Mouse (Mus musculus): ENCODE measurements around the gene Dda1.
A peak's percentile ranks its signal among the peaks of the same experiment; 100 is the strongest.
"Not testable (repeated sequence)": the region's sequence is repeated elsewhere in the genome, so short reads cannot be mapped to it uniquely, and the experiment has no call there.

Gene Dda1

DNA sequence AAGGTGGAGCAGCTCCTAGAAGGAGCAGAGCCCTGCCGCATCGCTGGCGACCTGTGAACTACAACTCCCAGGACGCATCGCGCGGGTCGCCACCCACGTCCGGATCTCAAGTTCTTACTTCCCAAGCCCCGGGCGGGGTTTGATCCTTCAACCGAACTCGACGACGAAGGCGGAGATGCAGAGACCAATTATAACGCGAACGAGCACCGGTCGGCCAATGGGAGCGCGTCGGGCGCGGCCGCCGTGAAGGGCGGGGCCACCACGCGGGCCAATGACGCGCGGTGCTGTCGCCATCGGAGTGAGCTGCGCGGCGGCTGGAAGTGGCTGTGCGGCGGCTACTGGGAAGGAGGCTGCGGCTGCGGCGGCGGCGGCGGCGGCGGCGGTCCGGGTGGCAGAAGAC, at the start of gene Dda1:
Dda1 (plus strand) TSS at position 284 of the 400 bp plus-strand sequence.
- peak; percentile 94 for DNase-seq (ENCODE audit: low read depth, low spot score)

DNA sequence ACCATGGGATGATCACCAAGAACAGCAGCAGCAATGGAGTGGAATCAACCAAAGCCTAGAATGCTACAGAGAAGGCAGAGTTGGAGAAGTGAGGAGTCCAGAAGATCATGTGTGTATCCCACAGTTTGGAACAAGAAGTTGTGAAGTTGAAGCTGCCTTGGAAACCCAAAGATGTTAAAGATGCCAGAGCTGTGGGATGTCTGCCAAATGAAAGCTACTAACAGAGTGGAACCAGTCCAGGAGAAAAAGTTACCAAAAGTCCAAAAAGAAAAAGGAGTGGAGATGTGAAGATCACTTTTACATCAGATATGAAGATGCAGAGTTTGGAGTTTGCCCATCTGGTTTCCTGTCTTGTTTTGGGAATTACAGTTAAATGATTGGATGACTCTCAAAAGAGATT, 46.9 kb upstream of the Dda1 start:
- DNase-seq (ENCODE audit: low read depth, low spot score): no peak

DNA sequence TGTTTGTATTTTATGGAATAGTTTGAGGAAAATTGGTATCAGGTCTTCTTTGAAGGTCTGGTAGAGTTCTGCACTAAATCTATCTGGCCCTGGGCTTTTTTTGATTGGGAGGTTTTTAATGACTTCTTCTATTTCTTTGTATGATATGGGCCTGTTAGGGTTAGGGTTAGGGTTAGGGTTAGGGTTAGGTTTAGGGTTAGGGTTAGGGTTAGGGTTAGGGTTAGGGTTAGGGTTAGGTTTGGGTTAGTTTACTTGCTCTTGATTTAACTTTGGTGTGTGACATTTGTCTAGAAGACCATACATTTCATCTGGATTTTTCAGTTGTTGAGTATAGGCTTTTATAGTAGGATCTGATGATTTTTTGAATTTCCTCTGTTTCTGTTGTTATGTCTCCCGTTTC, 36.1 kb upstream of the Dda1 start:
- not testable (repeated sequence) for DNase-seq (ENCODE audit: low read depth, low spot score)

DNA sequence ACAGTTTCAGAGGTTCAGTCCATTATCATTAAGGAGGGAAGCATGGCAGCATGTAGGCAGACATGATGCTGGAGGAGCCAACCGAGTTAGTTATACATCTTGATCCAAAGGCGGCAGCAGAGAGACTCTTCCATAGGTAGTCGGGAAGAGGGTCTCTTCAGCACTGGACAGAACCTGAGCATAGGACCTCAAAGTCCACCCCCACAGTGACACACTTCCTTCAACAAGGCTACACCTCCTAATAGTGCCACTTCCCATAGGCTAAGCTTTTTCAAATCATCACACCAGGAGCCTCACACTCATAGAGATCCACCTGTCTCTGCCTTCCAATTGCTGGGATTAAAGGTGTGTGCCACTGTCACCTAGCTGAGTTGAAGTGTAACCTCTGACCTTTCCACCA, 32.0 kb upstream of the Dda1 start:
- DNase-seq (ENCODE audit: low read depth, low spot score): no peak

DNA sequence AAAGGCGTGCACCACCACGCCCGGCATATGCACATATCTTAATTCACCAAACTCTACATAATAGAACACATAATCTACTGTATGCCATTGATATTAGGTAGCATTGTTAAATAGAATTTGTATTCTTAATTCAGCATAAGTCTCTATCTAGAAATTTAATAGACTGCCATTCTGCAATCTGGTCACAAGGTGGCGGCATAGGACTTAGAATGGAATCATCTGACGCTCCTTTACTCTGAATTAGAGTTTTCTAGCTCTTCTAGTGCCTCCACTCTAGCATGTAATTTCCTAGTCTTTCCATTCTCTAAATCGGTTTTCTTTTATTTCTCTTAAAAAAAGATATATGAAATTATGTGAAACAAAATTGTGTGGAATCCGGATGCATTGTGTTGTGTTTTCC, 27.6 kb upstream of the Dda1 start:
- peak; percentile 44 for DNase-seq (ENCODE audit: low read depth, low spot score)

DNA sequence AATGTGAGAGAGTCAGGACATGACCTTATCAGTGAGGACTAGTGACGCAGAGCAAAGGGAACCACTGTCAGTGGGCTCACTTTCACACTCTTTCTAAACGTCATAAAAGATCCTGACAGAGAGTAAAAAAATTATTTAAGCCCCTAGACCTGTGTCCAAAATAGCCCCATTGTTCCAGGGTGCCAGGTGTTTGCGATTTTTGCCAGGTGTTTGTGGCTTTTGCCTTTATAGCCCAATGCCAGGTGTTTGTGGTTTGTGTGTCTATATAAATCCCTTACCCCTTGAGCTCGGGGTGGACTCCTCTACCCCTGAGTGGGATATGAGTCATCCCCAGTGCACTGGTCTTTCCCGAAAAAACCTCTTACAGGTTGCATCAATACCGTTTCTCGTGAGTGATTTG, 23.9 kb upstream of the Dda1 start:
- no peak for DNase-seq (ENCODE audit: low read depth, low spot score)

DNA sequence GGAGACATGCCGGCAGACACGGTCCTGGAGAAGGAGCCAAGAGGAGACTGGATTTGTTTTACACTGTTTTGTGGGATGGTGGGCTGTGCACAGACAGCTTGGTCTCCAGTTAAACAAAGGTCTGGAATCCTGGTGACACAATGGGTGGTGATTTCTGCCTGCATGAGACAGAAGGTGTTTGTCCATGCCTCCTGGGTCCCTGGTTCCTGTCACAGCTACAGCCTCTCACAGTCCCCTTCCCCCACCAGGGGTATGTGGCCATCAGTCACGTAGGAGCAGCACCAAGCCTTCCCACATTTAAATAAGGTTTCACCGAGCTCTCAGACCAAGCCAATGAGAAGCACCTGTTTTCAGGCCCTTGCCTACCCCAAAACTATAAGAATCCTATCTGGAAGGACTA, 17.7 kb upstream of the Dda1 start:
- no peak for DNase-seq (ENCODE audit: low read depth, low spot score)

DNA sequence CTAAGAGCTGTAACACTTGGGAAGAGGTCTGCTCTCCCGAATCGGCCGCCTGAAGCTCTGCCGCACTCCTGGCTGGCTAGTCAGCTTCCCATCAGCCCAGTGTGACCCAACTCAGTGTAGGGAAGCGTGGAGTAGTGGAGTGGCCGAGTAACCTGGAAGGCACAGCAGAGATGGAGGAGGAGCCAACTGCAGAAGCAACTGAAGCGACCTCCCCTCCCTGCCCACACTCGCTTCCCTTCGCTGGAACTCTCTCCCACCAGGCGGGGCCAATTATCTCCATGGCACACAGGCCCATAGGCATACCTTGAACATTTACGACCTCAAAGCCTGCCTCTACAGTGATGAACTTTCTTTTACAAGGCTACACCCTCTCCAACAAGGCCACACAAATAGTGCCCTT, 17.2 kb upstream of the Dda1 start:
- no peak for DNase-seq (ENCODE audit: low read depth, low spot score)

DNA sequence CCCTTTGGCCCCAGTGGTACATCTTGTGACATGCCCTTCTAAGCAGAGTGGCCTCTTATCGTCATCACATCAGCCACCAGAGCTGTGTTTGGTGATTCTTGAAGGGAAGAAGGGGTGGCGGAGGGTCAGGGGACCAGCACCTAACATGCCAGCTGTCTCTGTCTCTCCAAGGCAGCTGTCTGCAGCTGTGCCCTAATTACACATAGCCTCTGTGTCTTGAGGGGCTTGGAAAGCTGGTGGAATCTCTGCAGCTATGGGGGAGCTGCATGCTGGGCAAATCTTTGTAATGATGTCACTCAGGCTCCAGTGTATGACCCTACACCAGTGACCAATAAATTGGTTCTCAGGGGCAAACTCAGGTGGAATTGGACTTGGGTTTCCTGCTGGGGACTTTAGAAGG, 16.3 kb upstream of the Dda1 start:
- DNase-seq (ENCODE audit: low read depth, low spot score): no peak

DNA sequence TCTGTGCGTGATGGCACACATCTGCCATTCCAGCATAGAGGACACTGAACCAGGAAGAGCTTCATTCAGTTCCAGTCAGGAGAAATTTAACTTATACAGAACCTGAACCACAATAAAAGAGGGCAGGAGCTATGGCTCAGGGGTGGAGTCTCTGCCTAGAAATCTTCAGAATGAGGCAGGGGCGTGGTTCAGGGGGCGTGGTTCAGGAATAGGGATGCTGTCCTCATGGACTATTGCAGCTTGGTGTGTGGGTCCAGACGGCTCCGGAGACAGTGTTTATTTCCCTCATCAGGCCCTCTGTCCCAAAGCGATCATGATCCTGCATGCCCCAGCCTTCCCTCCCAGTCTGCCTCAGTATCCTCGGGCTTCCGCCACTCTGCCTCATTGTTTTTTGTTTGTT, 14.3 kb upstream of the Dda1 start:
- no peak for DNase-seq (ENCODE audit: low read depth, low spot score)

DNA sequence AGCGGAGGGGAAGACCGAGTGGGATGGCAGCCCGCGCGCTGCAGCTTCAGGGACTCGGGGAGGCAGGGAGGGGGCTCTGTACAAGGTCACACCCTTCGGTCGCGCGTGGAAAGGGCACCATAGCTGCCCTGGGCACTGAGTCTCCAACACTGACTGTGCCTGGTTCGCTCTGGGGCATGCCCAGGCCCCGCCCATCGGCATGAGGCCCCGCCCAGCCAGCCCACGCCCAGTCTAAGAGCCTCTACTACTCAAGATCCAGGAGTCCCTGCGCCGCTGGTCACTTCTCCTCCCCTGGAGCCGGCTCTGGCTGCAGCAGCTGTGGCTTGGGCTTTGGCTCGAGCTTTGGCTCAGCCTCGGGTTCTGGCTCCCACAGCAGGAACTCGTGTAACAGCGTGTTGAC, 12.1 kb upstream of the Dda1 start:
- no peak for DNase-seq (ENCODE audit: low read depth, low spot score)

DNA sequence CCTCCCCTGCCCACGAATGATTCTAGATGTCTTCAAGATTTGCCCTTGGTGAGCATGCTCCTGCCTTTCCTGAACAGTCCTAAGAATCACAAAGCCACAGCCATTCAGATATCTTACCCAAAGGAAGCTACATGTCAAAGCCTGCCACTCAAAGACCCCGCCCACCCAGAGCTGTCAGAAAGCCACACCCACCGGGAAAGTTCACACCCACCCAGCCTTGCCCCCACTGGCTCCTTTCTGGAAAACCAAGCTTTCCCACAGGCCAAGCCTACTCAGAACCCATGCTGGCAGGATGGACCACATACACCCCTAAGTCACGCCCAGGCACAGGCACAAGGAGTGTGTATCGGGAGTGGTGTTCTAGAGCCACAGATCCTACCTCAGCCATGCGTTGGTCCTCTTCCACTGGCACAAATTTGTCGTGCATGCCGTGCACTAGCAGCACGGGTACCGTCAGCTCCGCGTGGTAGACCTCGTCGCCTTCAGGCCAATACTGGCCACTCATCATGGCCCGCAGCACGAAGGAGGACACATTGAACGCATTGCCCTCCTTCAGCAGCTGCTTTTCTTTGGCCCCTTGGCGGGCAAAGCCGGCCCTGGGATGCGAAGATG, 11.2 kb upstream of the Dda1 start:
- DNase-seq (ENCODE audit: low read depth, low spot score): no peak

DNA sequence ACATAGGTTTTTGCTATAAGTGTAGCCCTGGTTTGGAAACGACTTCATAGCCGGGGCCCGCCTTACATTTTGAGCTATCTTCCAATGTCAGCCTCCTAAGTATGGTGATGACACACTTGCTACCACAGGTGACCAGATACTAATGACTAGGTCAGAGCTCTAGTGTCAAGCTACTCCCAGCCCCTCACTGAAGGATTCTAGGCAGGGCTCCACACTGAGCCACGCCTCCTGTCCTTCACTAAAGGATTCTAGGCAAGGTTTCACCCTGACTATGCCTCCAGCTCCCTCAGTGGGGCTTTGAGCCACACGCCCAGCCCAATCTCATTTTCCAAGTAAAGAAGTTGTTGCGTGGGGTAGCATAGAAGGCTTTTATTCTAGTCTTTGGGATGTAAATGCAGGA, 8.3 kb upstream of the Dda1 start:
- DNase-seq (ENCODE audit: low read depth, low spot score): no peak

DNA sequence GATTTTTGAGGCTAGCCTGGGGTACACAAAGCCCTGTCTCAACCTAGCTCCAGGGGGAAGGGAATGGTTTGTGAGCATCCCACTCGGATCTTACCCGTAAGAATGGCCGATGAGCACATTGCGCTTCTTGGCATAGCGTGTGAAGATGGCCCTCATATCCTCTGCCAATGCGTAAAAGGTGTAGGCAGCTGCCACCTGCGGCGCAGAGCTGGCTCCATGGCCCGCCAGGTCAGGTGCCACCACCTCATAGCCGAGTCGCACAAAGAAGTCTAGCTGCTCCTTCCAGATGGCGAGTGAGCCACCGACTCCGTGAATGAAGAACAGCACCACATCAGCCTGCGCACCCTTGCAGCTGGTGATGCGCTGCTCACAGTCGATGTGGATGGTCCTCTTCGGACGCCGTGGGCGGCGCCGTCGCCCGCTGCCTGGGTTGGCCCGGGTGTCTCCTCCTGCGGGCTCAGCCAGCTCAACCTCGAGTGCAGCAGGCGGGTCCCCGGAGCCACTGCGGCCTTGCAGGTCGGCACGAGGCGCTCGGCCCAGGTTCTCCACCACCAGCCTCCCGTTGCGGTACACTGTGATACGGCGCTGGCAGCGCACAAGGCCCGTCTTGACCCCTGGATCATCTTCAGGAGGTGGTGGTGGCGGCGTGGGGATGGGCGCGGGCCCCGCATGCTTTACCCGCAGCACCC, 7.7 kb upstream of the Dda1 start:
- no peak for DNase-seq (ENCODE audit: low read depth, low spot score)

DNA sequence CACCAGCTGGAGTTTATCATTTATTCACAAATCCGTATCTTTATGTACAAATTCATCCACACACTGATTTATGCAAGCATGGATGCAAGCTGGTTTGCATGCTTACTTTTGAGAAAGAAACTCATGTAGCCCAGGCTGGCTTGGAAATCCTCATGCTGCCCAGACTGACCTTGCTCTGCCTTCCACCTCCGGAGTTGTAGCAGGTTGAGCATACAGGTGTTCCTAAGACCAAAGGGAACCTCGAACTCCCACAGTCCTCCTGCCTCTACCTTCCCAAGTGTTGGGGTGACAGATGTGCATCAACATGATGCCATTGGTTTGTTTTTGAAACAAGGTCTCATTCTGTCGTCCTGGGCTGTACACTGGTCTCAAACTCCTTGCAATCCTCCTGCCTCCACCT, 6.8 kb upstream of the Dda1 start:
- no peak for DNase-seq (ENCODE audit: low read depth, low spot score)

DNA sequence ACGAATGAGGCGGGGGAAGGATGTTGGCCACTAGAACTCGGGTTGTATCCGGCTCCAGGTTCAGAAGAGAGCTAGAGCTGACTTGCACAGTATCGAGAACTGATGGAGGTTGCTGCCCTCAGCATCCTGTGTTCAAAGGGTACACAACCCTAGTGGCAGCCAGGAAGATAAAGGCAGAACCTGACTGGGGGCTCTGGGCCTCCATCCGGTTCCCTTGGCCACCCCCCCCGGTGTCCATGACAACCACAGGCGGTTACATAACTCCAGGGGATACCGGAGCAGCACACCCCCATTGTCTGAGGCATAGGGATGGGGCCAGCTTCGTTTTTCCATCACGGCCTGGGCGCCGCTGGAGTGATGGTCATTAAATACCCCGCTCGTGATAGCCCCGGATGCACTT, 6.2 kb upstream of the Dda1 start:
- DNase-seq (ENCODE audit: low read depth, low spot score): peak; percentile 51

DNA sequence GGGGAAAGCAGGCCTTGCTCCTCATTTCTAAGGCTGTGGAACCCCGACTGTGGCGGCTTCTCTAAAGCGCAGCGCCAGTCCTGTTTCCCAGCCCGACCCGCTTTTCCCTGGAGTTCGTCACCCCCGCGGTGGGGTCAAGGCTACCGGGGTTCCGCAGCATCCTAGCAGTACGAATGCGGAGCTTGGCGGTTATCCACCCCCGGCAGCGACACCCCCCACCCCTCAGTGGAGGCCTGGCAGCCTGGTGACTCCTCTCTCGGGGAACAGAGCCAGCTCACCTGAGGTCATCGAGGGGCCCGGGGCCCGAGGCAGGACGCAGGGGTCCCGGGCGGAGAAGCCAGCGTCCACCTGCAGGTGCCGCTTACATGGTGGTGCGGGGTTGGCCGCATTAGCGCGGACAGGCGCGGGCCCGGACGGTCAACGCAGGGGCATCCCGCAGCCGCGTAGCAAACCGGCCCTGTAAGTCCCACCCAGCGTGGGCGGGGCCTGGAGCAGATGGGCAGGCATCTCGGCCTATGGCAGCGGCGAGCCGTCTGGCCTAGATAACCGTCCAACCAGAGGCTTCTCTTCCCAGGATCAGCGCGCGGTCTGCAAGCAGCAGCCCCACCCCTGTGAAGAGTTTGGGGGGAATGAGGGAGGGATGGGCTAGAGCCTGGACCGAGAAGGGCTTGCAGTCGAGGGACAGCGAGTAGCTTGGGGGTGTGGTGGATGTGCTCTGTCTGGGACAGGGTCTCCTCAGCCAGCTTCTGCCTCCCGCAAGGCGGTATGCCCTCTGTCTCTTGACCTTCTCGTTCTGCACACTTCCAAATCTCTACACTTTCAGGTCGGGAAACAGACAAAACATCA, 5.6 kb upstream of the Dda1 start, which contains the start of gene Abhd8:
Abhd8 (minus strand) TSS at position 468 of the 846 bp plus-strand sequence.
- DNase-seq (ENCODE audit: low read depth, low spot score): peak; percentile 94

DNA sequence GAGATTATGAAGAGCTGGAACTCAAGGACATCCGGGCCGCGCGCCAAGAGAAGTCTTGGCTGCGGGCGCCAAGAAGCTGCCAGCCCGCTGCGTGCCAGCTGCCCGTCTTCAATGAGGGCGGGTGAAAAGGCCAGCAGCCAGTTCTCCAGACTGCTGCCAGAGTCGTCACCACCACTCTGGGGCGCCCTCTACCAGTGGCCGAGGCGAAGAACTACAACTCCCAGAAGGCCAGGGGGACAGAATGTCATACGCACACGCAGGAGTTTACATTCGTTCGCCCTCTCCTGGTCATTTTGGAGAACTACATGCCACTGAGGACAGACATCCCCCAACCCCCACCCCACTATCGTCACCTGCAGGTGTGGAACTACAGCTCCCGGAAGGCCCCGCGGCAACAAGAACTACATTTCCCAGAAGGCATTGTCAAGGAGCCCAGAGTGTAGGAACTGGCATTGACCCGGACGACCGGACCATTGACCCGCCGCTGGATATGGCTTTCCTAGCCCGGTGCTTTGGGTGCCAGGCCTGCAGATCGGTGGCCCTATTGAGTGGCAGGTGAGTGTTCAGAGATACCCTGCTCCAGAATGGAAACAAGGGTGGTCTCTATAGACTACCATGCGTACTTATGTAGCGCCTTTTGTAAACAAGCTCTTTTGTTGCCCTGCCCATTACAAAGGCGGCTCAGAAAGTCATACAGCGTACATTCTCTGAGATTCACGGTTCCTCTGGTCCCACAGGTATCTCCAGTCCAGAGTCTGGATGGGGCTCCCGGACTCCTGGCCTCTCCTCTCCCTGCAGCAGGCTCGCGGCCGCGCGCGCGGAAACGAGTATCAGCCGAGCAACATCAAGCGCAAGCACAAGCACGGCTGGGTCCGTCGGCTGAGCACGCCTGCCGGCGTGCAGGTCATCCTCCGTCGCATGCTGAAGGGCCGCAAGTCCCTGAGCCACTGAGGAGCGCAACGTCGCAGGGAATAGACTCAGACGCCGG, 4.2 kb upstream of the Dda1 start, which contains the start of gene Mrpl34:
Mrpl34 (plus strand) TSS at position 447 of the 988 bp plus-strand sequence.
- peak; percentile 100 for DNase-seq (ENCODE audit: low read depth, low spot score)

DNA sequence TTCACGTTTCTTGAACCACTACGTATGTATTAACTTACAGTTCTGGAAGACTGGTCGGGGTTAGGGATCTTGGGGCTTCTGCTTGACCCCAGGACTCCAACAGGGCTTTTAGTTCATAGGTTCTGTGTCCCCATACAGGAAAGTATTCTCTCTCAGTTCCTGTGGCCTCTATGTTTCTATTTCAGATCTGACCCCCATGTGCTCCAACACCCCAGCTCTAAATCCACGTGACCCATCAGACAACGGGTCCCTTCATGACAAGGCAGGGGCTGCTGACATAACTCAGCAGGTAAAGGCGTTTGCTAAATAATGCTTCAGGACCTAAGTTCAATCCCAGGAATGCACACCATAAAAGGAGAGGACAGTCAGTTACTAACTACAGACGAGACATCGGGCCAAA, 3.3 kb upstream of the Dda1 start:
- no peak for DNase-seq (ENCODE audit: low read depth, low spot score)

DNA sequence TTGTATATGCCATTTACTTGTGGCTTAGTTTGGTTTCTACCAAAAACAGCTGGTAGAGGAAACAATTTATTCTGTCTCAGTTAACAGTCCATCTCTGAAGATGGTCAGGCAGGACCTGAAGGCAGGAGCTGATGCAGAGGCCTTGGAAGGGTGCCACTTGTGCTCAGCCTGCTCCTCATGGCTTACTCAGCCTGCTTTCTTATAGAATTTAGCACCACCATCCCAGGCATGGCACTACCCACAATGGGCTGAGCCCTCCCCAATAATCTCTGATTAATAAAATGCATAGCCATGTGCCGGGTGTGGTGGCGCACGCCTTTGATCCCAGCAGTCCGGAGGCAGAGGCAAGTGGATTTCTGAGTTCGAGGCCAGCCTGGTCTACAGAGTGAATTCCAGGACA, 2.8 kb upstream of the Dda1 start:
- DNase-seq (ENCODE audit: low read depth, low spot score): no peak

DNA sequence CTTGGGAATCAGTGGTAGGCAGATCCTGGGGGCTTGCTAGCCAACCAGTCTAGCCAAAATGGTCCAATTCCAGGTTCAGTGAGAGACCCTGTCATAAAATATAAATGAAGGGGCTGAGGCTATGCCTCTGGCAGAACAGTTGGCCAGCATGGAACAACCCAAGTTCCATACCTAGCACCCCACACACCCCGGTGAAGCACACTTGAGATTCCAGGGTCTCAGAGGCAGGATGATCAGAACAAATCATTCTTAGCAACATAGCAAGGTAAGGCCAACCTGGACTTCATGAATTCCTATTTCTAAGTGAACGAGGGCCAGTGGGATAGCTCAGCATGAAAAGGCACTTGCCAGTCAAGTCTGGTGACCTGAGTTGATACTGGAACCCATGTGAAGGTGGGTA, 1.8 kb upstream of the Dda1 start:
- DNase-seq (ENCODE audit: low read depth, low spot score): no peak
